Mouse (Mus musculus) E14TG2a.4 (cell line): ENCODE measurements at regions not wholly inside any gene's neighbourhood (a gene's known extent, or its start where the extent isn't known, plus 50 kb on each side); places are given as distances from the start of the nearest gene placed in this dataset.

Source experiments
- CTCF ChIP-seq: conservative IDR thresholded peaks from 2 replicates; pipeline ENCODE4 v1.5.1; 2014; ENCODE audit warnings: low read length
- NANOG ChIP-seq: IDR thresholded peaks from 2 replicates; pipeline ENCODE4 v1.6.1; 2014; ENCODE audit warnings: borderline replicate concordance, low read length, mixed read lengths
- POU5F1 ChIP-seq: IDR thresholded peaks from 2 replicates; pipeline ENCODE4 v1.6.1; 2014; ENCODE audit warnings: low read length, borderline replicate concordance

DNA sequence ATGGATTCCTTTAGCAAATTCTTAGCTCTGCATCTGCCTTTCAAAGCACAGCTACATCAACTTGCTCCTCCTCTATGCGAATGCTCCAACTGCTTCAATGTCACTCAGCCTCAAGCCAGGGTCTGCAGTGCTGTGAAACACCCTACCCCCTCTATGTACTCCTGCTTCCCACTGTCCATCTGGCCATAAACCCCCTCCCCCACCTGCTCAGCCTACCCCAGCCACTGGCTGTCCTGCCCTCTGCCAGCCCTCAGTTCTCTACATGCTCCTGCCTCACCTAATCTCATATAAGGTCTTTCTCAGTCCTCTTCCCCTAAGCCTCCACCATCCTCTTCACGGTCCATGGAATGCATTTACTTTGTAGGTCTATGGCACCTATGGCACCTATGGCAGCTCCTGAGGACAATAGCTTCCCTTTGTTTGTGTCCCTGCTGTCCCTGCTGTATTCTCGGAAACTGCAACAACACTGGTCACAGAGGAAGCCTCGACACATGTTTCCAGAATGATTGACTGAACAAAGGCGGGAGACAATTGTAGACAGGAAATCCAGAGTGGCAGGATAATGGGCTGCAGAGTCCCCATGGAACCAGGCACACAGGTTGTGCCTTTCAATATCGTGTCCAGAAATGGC is 441.2 kb downstream of the Prdm2 start:
- TF ChIP-seq CTCF = no peak
- TF ChIP-seq NANOG = no peak
- no peak for TF ChIP-seq POU5F1
